Mouse (Mus musculus) thymus, postnatal 14 days (tissue): ENCODE measurements around the gene Anks1b.

Experiments used
- DNase-seq: peaks from one replicate; pipeline ENCODE4 v3.0.0; 2021

The Anks1b gene

GRCm38 (mm10) chr10:90196936-90197335 lies 323.6 kb downstream of the Anks1b start:
- no peak for DNase-seq

GRCm38 (mm10) chr10:90210044-90210443 lies 336.7 kb downstream of the Anks1b start:
- no peak for DNase-seq

GRCm38 (mm10) chr10:90220470-90220869 lies 347.2 kb downstream of the Anks1b start:
- no peak for DNase-seq

- DNase-seq = no peak
These were observed 349.6 kb downstream of the Anks1b start for GRCm38 (mm10) chr10:90222793-90223495.

- DNase-seq = no peak
These were observed 362.0 kb downstream of the Anks1b start for GRCm38 (mm10) chr10:90235273-90235672.

GRCm38 (mm10) chr10:90237290-90237689 lies 364.0 kb downstream of the Anks1b start:
- DNase-seq = no peak

GRCm38 (mm10) chr10:90258944-90259714 lies 385.8 kb downstream of the Anks1b start:
- no peak for DNase-seq

GRCm38 (mm10) chr10:90271321-90271720 lies 398.0 kb downstream of the Anks1b start:
- no peak for DNase-seq

GRCm38 (mm10) chr10:90273311-90273710 lies 400.0 kb downstream of the Anks1b start:
- no peak for DNase-seq

GRCm38 (mm10) chr10:90286589-90286988 lies 413.3 kb downstream of the Anks1b start:
- no peak for DNase-seq

GRCm38 (mm10) chr10:90303249-90303648 lies 429.9 kb downstream of the Anks1b start:
- no peak for DNase-seq

- no peak for DNase-seq
These were observed 432.8 kb downstream of the Anks1b start for GRCm38 (mm10) chr10:90306156-90306555.

- no peak for DNase-seq
These were observed 434.7 kb downstream of the Anks1b start for GRCm38 (mm10) chr10:90307931-90308555.

- no peak for DNase-seq
These were observed 456.5 kb downstream of the Anks1b start for GRCm38 (mm10) chr10:90329781-90330180.

- DNase-seq = no peak
These were observed 472.1 kb downstream of the Anks1b start for GRCm38 (mm10) chr10:90345394-90345793.

- DNase-seq = no peak
These were observed 482.9 kb downstream of the Anks1b start for GRCm38 (mm10) chr10:90356258-90356657.

- DNase-seq = no peak
These were observed 484.0 kb downstream of the Anks1b start for GRCm38 (mm10) chr10:90357169-90357907.

GRCm38 (mm10) chr10:90369015-90369414 lies 495.7 kb downstream of the Anks1b start:
- no peak for DNase-seq

GRCm38 (mm10) chr10:90370751-90371150 lies 497.4 kb downstream of the Anks1b start:
- no peak for DNase-seq

GRCm38 (mm10) chr10:90373469-90373868 lies 500.2 kb downstream of the Anks1b start:
- peak; percentile 5 for DNase-seq

GRCm38 (mm10) chr10:90376605-90377004 lies 503.3 kb downstream of the Anks1b start:
- no peak for DNase-seq

GRCm38 (mm10) chr10:90380062-90380461 lies 506.8 kb downstream of the Anks1b start:
- no peak for DNase-seq

GRCm38 (mm10) chr10:90380704-90381339 lies 507.5 kb downstream of the Anks1b start:
- DNase-seq = no peak
